Mouse (Mus musculus) bone marrow, adult 2 months (tissue): ENCODE measurements around the gene Alg10b.

ENCODE experiments used
- CTCF ChIP-seq: fragments of 200-500 bp; IDR thresholded peaks from 2 replicates; pipeline ENCODE4 v1.5.1; 2011; ENCODE audit warnings: low read length, control low read depth; ENCODE audit not compliant: control insufficient read depth, insufficient read depth
- POLR2A ChIP-seq: fragments of 200-500 bp; IDR thresholded peaks from 2 replicates; pipeline ENCODE4 v1.6.1; 2011; ENCODE audit warnings: low read depth, mild to moderate bottlenecking, control low read depth, low read length, borderline replicate concordance; ENCODE audit not compliant: control insufficient read depth

DNA sequence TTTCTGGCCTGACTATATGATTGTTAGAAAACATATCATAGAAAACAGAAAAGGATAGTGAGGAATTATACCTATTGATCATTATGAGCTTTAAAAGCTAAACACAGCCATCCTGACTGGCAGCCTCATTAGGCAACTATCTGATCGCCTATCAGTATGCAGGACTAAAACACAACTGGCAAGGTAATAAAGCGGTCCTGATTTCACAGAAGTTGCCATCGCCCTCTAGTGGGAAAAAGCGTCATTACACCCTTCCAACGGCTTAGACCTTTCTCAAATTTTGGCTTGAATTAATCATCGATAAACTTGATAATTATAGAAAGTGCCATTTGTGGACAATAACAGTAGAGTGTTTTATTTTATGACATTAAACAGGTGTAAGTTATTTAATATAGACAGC, 9.2 kb upstream of the Alg10b start:
- TF ChIP-seq CTCF: 0 out of 2 replicates have a peak, but pooled peaks have one; percentile 16
- no peak for TF ChIP-seq POLR2A
